Mouse (Mus musculus) kidney, postnatal 36 days (tissue): ENCODE results near the gene Pou2af1.

ENCODE experiments used
- DNase-seq, 2 experiments: peaks; one replicate each; pipeline ENCODE4 v3.0.0; 2021 to 2022; ENCODE audit warnings: mixed read lengths in 2 of 2

The Pou2af1 gene

DNA sequence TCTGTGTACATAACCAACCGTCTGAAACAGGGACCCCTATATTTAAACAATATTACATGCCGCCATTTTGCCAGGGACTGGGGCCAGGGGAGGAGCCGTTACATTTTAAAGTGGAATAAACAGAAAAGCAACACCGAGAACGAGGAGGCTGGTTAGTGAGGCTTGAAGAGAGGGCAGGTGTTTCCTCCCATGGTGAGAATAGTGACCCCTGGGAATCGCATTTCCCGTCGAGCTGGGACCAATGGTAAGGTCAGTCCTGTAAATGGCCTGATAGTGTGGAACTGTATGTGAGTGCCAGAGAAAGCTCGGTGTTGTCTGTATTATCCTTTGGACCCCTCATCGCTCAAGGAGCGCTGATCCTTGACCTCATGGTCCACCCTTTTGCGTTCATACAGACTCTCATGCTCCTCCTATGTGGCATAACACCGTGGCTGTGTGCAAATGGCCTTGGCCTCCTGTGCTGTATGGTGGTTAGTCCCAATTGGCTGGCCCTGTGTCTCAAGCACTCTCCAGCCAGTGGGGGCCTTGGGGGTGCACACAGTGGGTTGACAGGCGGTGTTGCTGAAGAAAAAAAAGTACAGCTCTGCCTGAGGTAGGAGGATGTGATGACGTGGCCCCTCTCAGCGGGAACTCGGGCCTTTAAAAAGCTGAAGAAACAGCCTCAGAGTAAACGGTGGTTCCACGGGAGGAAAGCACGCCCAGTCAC lies at the start of gene Pou2af1:
Gene Pou2af1, plus strand, starts transcription at position 686 of the 706 bp plus-strand sequence.
- no peak for DNase-seq

DNA sequence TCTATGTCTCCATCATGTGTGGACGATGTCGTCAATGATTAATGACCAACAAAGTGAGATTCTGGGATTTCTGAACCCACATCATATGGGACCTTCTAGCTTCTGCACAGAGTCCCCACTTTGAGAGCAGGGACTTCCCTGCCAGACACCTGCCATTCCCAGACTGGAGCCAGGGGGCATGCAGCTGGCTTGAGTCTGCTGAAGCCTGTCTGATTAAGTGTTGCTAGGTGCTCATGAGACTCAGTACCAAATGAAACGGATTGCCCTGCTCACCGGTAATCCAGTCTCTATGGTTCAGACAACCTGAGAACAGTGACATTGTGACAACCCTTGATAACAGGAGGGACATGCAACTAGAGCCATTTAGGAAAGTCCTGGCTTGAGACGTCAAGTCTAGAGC lies 49.5 kb upstream of the Pou2af1 start:
- DNase-seq: no peak

DNA sequence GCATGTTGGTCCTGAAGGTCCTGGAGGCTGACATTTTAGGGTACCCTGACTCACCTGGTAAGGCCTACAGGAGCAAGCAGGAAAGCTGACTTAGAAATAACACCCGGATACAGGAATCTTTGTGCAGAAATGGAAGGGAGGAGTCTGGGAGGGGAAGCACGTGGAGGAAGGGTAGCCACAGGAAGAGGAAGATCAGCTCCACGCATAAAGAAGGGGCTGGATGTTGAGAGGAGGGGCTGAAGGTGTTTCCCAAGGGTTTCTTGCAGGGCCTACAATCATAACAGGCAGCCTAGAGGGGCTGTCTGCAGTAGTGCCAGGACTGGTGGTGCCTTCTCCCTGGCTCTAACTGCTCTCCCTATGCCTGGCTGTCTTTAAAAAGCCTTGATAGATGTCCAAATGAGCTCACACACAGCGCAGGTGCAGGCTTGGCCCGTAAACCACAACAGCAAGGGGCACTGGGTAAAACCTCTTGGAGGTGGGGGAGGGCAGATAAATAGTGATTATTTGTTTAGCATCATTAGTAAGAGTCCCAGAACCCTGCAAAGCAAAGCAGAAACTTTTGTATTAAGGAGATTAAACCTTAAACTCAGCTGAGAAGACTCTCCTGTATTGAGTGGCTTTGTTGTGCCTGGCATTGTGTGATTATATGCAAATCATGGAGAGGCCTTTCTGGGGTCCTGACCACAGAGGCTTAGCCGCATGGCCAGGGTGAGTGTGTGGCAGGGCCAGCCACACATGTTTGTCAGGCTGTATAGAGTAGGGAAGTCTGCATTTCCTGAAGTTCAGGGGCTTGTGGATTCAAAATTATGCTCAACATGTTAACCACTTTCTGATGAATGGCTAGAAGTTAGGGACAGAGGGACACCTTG lies 48.0 kb upstream of the Pou2af1 start, which contains the start of gene Gm32742:
Gene Gm32742, minus strand, starts transcription at position 206 of the 869 bp plus-strand sequence.
- no peak for DNase-seq

DNA sequence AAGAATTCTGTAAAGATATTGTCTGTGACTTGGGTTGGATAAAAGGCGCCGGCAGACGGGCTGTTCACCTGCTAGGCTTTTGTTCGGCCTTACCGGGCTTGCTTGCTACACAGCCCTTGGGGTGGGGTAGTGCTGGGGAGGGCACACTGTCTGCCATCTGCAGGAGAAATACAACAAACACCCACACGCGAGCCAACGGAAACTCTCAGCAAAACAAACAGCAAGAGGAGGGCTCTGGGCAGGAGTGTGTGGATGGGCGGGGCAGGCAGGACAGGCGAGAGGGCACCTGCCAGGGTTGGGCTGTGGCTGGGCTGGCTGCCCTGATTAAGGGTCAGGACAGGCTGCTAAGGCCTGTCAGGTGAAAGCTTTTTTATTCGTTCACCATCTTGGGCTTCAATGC lies 45.6 kb upstream of the Pou2af1 start:
- DNase-seq: peak; percentile 12 to 36

DNA sequence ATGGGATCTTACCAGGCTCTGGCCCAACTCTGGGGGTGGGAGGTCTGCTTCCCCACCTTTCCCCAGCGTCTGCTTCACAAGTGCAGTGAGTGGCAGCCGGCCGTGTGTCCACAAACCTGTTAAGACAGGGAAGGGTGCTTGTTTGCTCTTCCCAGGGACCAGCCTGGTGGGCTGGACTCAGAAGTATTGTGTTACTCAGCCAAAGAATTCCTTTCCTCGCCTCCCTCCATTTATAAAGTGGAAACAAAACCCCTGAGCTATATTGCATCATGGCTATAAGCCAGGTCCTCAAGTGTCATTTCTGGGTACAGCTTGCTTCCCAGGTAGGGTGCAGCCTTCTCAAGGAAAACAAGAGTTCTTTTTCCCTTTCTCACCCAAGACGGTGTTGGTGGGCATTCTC lies 44.8 kb upstream of the Pou2af1 start:
- no peak for DNase-seq

DNA sequence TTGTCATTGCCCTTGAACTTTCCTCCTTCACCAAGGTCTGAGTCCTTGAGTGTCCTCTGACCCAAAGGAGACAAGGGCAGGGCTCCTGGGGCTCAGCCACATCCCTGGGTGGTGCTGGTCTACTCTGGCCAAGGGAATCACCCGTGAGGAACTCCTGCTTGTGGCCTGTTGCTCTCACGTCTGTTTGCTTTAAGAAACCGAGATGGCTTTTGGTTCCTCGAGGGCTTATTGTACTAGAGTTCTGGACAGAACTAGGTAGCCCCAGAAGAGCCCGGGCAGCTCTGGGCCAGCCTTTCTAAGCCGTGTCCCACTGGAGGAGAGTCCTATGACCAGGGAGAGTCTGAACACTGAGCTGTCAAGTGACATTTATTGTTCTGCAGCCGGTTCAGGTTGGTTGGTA lies 44.4 kb upstream of the Pou2af1 start:
- DNase-seq: no peak

DNA sequence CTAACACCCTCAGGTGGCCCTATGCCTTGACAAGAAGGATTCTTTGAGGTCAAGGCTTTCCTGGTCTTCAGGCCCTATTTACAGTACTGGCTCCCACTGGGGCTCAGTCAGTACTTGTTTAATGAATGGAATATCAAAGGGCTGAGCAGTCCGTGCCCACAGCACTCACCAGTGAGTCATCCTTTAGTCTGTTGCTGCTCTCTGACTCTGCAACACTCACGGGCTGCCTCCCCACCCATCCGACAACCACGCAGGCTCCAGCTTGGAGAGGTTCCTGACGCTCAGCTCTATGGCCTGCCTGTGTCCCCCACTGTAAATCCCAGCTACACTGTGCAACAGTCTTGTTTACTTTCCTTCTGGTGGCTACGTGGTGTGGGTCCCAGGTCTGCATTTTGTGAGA lies 43.2 kb upstream of the Pou2af1 start:
- DNase-seq: no peak

DNA sequence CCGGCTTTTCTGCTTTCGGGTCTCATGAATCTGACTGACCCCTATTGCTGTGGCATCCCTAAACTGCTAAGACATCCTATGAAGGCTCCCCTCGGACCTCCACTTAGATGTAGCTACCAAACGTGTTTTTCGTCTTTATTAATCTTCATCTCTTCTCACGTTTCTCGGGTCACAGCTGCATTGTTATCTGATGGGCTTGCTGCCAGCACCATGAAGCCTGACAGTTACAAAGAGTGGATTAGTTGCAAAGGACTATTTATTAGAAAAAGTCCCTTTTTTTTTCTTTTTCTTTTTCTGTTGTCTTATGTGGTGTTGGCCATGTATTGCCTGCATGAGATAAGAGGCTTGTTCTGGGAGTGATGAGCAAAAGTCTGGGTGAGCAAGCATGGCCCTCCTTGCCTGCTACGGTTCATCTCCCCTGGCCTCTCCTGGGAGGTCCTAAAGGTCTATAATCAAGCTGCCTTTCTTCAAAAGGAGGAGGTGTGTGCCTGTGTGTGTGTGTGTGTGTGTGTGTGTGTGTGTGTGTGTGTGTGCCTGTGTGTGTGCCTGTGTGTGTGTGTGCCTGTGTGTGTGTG lies 38.5 kb upstream of the Pou2af1 start:
- peak in 1 of 2 experiments; percentile 21 for DNase-seq

DNA sequence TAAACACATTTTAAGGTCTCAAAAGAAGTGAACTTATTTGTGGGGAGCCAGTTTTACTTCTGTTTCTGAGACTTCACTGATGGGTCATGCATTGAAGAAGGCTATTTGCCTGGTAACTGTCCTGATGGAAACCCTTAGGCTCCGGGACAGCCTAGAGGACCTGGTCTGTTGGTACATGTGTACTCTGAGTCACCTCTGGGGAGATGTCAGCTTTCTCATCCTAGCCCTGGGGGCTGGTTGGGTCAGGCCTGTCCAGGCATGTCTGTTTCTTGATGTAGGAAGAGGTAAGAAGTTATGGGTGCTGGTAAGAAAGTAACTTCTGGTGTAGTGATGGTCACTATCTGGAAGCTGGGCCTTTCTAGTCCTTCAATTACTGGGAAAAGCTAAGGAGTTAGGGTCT lies 37.8 kb upstream of the Pou2af1 start:
- no peak for DNase-seq

DNA sequence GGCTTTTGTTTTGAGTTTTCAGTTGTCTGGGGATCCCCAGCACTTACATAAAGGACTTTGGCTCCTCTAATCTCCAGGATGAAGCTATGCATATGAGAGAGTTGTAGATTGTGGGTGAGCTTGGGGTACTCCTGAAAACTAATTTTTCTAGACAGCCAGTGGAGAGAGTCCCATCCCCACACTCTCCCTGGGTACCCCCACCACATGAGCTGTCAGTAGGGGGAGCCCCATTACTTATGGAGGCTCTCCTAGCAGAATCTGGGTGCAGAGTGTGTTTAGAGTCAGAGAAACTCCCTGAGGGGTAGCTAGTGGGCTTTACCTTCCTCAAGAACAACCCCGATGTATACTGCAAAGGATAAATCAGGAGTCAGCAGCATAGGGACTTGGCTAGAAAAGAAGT lies 35.2 kb upstream of the Pou2af1 start:
- peak in 1 of 2 experiments; percentile 10 for DNase-seq

DNA sequence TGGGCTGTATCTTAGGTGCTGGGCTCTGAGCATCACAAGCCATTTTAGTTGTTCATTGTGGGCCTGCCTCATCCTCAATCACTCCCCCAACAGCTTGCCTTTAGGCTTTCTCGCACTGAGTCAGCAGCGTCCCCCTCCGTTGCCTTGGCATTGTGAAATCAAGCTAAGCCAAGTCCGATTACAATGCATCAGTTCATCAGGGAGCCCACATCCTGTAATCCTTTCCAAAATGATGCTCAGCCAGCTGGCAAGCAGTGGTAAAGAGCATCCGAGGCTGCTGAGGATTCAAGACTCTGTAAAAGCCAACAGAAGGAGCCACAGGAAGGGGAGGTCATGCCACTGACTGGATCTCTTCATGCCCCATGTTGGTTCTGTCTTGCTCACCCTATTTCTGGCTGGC lies 32.9 kb upstream of the Pou2af1 start:
- no peak for DNase-seq

DNA sequence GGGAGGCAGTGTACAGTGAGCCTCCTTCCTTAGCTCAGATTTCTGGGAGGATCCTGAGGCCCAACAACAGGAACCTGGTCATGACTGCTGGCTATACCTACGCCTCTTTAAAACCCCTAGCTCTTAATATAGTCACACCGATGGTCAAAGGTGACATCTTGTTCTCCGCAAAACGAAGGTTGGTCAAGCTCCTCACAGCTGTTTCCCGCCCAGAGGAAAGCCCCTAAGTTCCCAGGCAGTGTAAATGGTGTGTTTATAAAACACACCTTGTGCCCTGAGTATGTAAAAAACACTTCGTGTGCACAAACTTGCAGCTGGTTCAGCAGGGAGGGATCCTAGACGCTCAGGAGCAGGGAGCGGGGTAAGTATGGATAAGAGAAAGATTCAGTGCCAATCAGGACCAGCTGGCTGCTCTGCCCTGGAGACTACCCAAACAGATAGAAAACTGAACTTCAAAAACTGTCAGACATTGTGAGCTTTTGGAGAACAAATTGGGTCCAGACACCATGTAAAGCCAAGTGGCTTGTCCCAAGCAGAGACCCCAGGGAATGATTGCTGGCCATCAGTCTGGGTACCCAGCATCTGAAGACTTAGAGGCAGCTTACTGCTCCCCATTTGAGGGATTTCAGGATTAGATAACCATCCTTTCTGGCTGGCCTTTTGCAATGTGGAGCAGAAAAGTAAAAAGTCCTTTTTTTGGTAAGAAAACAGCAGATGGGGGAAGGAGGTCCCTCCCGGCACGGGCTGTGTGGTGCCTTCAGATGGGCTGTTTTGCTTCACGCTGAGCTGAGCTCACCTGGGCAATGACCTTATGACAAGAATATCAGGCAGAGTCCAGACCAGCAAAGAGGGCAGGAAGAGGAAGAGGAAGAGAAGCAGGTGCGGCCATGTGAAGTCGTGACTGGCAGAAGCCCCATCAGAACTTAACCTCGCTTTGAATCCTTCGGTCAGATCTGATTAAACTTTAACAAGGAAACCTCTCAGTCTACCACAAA lies 30.5 kb upstream of the Pou2af1 start:
- DNase-seq: peak in 1 of 2 experiments; percentile 3

DNA sequence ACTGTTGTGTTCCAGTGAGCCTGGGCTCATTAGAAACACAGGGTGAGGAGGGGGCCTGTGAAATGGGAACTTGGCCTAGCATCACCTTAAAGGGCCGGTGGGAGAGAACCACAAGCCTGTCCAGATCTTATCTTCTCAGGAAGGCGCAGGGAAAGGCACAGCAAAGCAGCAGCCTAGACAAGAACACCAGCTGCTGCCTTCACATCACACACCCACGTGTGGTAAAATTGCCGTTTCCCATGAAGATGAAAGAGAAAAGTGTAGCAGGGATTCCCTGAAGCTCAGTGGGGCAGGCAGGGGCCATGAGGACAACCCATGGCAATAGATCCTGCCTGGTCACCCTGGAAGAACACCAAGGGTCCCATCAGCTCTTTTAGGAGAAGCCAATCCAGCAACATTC lies 28.1 kb upstream of the Pou2af1 start:
- no peak for DNase-seq

DNA sequence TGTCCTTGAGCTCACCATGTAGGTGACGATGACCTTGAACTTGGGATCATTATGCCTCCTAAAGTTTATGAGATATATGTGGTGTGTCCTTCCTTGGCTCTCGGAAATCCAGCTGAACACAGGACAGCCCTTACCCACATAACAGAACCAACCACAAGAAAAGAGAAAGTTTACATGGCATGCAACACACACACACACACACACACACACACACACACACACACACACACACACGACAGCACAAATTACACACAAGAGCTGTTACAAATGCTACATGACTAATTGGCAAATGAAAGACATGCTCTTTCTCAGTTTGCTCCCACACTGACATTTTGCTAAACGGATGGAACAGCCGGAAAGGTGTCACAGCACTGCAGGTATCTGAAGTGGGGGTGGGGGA lies 27.6 kb upstream of the Pou2af1 start:
- DNase-seq: no peak

DNA sequence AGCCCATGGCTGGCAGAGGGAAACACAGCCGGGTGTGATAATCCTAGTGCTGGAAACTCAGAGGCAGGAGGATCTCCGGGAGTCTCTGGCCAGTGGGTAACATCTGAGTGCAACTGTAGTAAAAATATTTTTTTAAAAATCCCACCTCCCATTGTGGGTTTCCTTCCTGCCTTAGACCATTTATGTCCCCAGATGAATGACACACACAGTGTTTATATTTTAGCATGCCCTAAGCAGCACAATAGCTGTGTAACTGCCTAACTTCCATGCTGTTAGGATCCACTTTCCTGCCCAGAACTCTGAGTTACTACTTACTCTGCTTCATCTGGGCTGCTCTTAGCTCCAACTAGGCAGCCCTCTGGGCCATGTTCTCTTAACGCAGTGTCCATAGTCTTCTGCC lies 22.9 kb upstream of the Pou2af1 start:
- no peak for DNase-seq

DNA sequence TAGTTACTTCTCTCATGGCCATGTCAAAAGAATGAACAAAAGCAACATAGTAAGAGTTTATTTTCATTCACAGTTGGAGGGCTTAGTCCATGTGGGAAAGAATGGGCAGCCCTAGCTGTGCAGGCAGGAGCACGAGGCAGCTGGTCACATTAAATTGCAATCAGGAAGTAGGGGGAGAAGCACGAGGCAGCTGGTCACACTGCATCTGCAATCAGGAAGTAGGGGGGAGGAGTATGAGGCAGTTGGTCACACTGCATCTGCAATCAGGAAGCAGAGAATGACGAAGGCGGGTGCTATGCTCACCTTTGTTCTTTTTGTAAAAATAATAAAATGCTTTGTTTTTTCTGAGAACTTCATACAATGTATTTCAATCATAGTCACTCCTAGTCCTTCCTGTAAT lies 18.7 kb upstream of the Pou2af1 start:
- DNase-seq: no peak

DNA sequence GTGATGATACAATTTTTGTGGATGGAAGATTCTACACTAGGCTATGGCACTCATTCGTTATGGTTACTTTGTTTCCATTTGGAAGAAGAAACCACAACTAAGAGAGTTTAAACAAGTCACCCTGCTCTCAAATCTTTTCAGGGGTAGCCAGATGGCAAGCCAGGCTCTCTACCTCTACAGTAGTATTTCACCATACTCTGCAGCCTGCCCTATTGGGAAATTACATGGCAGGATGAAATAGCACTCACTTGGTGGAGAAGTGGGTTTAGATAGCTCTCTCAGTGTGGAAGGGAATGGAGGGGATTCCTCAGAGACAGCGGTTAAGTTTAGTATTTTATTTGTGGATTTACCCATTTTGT lies 4.6 kb upstream of the Pou2af1 start:
- DNase-seq: no peak

DNA sequence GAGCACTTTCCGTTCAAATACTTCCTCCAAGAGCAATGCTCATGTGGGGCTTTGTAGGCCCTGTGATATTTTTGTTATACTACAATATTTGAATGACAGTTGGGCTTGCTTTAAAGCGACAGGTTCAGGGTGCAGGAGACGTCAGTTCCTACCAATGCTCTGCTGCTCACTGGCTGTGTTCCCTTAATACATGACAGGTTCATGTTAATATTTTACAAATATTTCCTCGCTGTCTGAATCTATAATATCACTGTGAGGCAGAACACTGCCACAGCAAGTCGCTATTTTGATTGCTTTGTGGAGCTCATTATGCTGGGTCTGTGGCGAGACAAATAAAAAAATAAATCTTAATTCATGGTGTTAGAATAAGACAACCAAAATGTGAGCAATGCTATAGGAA lies 2.3 kb upstream of the Pou2af1 start:
- DNase-seq: peak; percentile 8 to 15

DNA sequence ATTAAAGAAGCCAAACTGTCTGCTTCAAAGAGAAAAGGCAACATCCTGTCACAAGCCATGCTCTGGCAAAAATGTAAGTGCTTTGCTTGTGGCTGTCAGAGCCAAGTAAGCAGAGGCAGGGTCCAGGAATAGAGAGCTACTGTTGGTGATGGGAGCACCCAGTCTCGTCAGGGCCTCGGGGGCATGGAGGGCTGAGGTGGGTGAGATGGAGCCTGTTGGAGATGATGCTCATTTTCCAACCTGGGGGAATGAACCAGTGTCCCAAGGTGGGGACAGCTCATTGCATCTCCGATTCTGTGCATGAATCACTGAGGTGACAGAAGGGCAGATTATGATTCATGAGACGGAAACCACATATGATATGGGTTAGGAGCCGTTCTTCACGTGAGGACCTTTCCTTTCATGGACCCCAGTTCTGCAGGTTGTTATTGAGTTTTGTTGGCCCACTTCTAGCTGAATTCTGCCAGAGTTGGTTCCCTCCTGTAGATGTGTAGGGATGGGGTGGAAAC lies 275 bp downstream of the Pou2af1 start:
- no peak for DNase-seq

DNA sequence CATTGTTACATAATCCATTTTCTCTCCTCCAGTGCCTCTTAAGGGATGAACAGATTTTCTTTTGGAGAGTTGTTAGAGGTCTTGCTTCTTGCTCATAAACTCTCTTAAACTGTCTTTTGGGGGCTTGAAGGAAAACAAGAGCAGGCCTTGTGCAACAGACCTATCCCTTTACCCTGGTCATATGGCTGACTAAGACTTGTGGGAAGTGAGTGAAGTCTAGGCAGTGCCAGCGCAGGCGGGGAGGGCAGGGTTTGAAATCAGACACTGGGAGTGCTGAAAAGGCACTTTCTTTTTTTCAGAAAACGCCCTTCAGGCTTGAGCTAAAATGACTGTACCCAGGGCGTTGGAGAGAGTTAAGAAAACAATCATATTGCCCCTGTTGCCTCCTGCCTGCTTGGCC lies 1.8 kb downstream of the Pou2af1 start:
- DNase-seq: no peak

DNA sequence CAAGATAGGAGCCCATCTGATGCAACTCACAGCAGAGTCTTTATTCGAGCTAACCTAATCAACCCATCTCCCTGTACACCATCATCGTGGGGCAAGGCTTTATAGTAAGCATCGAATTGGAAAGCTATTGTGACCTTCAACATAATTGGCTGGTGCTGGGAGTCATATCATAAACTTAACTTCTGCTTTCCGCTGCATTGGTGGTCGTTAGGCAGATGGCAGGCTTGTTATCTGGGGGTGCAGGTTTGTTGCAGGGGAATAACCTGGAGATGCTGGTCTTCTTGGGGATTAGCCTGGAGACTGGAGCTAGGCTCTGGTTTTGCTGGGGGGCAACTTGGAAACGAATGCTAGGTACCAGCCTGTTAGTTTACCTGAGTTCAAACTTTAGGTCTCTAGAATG lies 2.4 kb downstream of the Pou2af1 start:
- no peak for DNase-seq

DNA sequence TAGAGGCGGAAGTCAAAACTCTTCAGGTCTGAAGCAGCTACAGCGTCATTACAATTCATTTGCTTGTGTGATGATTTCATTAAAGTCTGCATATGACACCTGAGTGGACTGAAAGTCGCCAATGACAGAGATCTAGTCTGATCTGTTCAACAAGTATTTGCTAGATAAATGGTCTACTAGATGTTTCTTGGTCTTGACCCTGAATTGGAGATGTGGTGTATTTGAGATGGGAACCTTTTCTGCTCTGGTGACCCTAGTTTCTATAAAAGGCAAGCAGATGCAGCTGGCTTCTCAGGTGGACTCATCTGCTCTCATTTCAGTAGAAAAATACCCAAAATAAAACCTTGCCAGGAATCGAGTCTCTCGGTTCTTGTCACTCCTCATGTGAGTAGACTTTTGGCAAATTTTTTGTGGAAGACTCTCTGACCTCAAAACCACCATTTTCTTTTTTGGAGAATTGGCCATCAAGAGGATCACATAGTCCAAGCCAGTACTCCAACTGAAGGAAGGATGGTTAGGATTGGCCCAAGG lies 12.2 kb downstream of the Pou2af1 start:
- no peak for DNase-seq
